Mouse (Mus musculus): ENCODE measurements around the gene Adck1.

Adck1 gene

DNA sequence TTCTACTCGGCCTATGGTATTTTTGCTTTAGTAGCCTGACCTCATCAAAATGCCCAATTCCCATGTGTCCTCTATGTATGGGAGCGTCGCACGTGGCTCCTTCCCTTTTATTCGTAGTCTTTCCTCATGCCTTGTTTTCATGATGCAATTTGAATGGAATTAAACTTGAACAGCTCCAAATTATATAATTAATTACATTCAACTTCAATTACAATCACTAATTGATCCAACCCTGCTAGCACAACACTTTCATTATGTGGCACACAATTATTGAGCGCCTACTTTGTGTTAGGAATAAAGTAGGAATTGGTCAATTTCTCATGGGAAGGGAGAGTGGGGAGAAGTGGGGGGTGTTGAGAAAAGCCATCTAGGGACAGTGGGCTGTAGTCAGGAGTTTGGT is 113.4 kb downstream of the Adck1 start:
- DNase-seq (ENCODE audit: low spot score): no peak

- DNase-seq (ENCODE audit: low spot score): no peak
Measured at GRCm38 (mm10) chr12:88475833-88476232, 115.5 kb downstream of the Adck1 start.

GRCm38 (mm10) chr12:88476702-88477101 is 116.3 kb downstream of the Adck1 start:
- DNase-seq (ENCODE audit: low spot score): no peak

DNA sequence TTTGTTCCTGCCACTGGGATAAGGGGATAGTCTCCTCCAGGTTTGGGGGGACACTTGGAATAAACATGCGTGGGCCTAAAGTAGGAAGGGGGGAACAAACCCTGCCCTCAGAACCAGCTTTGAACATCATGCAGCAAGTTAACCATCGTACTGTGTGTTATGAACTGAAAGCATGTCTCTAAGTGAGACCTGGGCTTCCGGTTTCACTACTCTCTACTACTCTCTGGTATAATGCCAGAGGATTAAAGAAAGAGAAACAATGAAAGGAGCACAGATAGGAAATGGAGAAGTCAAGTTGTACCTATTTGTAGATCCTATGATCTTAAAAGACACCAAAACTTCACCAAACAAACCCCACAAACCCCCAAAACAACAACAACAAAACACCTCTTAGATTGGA is 121.3 kb downstream of the Adck1 start:
- no peak for DNase-seq (ENCODE audit: low spot score)

DNA sequence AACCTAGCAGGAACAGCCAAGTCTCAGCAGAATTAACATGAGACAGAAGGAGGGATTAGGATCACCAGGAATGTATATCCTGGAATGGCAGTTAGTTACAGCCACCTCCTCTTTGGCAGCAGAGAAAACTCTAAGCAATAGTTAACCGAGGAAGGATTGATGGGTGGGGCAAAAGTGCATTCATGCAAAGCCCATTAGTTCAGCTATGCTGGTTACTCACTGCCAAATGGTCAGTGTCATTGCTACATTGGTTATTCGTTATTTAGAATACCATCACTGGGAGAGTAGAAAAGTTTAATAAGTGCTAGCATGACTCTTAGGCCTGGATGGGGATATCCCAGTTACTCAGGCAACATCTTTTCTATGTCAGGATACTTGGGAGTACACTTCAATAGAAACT is 130.5 kb downstream of the Adck1 start:
- DNase-seq (ENCODE audit: low spot score): no peak
